Mouse (Mus musculus) stomach, embryonic 16.5 days (tissue): ENCODE data around the gene Aoc3. TPM values are rescaled to one million over a fixed set of nuclear protein-coding genes. Genes with fewer than 3 reads are reported as not detected.
"Not testable (repeated sequence)": the region's sequence is repeated elsewhere in the genome, so short reads cannot be mapped to it uniquely, and the experiment has no call there.

Experiments
- ATAC-seq: fragments of 200-750 bp; cut with Nextera tagmentation; 2 replicates; pipeline ENCODE4 v1.8.0; 2017; ENCODE audit warnings: moderate number of reproducible peaks, moderate TSS enrichment; ENCODE audit not compliant: insufficient read depth, low FRiP score
- H3K27ac ChIP-seq: fragments of 300-500 bp; sonication (generic); 2 replicates; pipeline ENCODE4 v1.5.1; 2014; ENCODE audit warnings: low read length
- H3K27me3 ChIP-seq: fragments of 300-500 bp; sonication (generic); 2 replicates; pipeline ENCODE4 v1.6.1; 2014; ENCODE audit warnings: low read length, control low read depth, mixed read lengths; ENCODE audit not compliant: control insufficient read depth, insufficient read depth
- H3K36me3 ChIP-seq: fragments of 300-500 bp; sonication (generic); 2 replicates; pipeline ENCODE4 v1.6.1; 2014; ENCODE audit warnings: low read length; ENCODE audit not compliant: control insufficient read depth, insufficient read depth
- H3K4me1 ChIP-seq: fragments of 300-500 bp; sonication (generic); 2 replicates; pipeline ENCODE4 v1.6.1; 2014; ENCODE audit warnings: low read length, control low read depth, mixed read lengths; ENCODE audit not compliant: control insufficient read depth, insufficient read depth
- H3K4me2 ChIP-seq: fragments of 300-500 bp; sonication (generic); 2 replicates; pipeline ENCODE4 v1.6.1; 2014; ENCODE audit warnings: low read depth, low read length, mixed read lengths
- H3K4me3 ChIP-seq: fragments of 300-500 bp; sonication (generic); replicated peaks from 2 replicates; pipeline ENCODE4 v1.5.1; 2014; ENCODE audit warnings: mild to moderate bottlenecking, low read length
- H3K9ac ChIP-seq: fragments of 300-500 bp; sonication (generic); 2 replicates; pipeline ENCODE4 v1.6.1; 2014; ENCODE audit warnings: low read length
- H3K9me3 ChIP-seq: fragments of 300-500 bp; sonication (generic); replicated peaks from 2 replicates; pipeline ENCODE4 v1.6.1; 2016; ENCODE audit warnings: low read length, control low read depth; ENCODE audit not compliant: control insufficient read depth
- WGBS: fragments of 180-500 bp; shearing (Covaris S2); extraction: QIAGEN DNeasy Blood & Tissue Kit; methylation state at CpG from one replicate; pipeline ENCODE4 v1.1.7; 2014; 5-methylcytosine and 5-hydroxymethylcytosine counted together
- microRNA-seq: library from miRNA; unstranded; fragments of <30 nt; microRNA quantifications from one replicate; pipeline ENCODE4, GENCODE M21; 2016
- polyA plus RNA-seq: library from polyadenylated mRNA; unstranded; fragments of >200 nt; fragmentation: Nextera tagmentation; extraction: Ambion mirVana; gene quantifications from 2 replicates; pipeline ENCODE4 v1.2.1, GENCODE M21; 2015

The Aoc3 gene
- polyA plus RNA-seq, 1 experiment from 2014 or later: 3.5 TPM

GRCm38 (mm10) chr11:101378196-101378595 is 47.8 kb downstream of the Aoc3 start:
- not testable (repeated sequence) for H3K9me3 ChIP-seq, H3K36me3 ChIP-seq, H3K27me3 ChIP-seq, H3K9ac ChIP-seq, H3K4me3 ChIP-seq, ATAC-seq, H3K4me1 ChIP-seq, H3K4me2 ChIP-seq, H3K27ac ChIP-seq
- WGBS: 91% methylated on average over 8 of the region's 8 CpGs

DNA sequence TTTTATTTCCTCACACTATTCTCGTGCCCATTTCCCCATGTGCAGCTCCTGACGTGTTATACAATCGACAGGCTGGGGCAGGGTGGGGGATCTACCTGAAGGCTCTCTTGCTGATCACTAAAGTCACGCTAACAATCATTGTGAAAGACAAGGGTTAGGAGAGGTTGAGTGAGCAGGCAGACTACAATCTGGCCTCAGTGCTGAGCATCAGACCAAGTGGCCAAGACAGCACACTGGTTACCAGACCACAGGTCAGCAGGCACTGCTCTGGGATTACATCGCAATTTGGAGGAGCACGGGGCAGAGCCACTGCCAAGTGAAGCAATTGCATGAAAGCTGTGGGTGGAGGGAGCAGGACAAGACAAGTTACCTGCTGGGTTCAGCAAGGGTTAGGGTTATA is 48.5 kb downstream of the Aoc3 start:
- no peaks in the 10 kb centered on the region for H3K27me3 ChIP-seq
- H3K9me3 ChIP-seq: no peaks in the 10 kb centered on the region
- ATAC-seq: no peak
- H3K4me3 ChIP-seq: no peak overlapping the region
- 74% methylated on average over 6 of the region's 6 CpGs for WGBS
- H3K4me1 ChIP-seq: no peaks in the 10 kb centered on the region
- no peak overlapping the region for H3K4me2 ChIP-seq
- no peak overlapping the region for H3K27ac ChIP-seq
- no peaks in the 10 kb centered on the region for H3K36me3 ChIP-seq
- H3K9ac ChIP-seq: no peak overlapping the region

GRCm38 (mm10) chr11:101381817-101382216 is 51.4 kb downstream of the Aoc3 start:
- no peak overlapping the region for H3K4me2 ChIP-seq
- H3K4me3 ChIP-seq: no peak overlapping the region
- no peak for ATAC-seq
- no peaks in the 10 kb centered on the region for H3K36me3 ChIP-seq
- WGBS: 27% methylated on average over 4 of the region's 4 CpGs
- no peaks in the 10 kb centered on the region for H3K4me1 ChIP-seq
- no peaks in the 10 kb centered on the region for H3K27me3 ChIP-seq
- H3K9me3 ChIP-seq: no peaks in the 10 kb centered on the region
- H3K9ac ChIP-seq: no peak overlapping the region
- H3K27ac ChIP-seq: no peak overlapping the region

Small RNA genes within 50 kb of the gene (microRNA-seq; reads per million reads assigned to microRNA genes)
- gene Gm25593: not detected

Other genes with a start within 250 kb of the Aoc3 start
- 38.9 and 41.8 TPM in 2 replicates for gene Coasy, start 248.0 kb upstream of the Aoc3 start, polyA plus RNA-seq
- 57.4 and 60.5 TPM in 2 replicates for gene Mlx, start 243.3 kb upstream of the Aoc3 start, polyA plus RNA-seq
- 21.4 and 23.4 TPM in 2 replicates for gene Psmc3ip, start 235.2 kb upstream of the Aoc3 start, polyA plus RNA-seq
- gene Retreg3, start 210.7 kb upstream of the Aoc3 start, polyA plus RNA-seq: 18.7 and 20.1 TPM in 2 replicates
- gene Tubg1, start 210.7 kb upstream of the Aoc3 start, polyA plus RNA-seq: 63.0 and 63.5 TPM in 2 replicates
- gene Tubg2, start 174.7 kb upstream of the Aoc3 start, polyA plus RNA-seq: 3.9 and 4.6 TPM in 2 replicates
- gene Cntnap1, start 160.1 kb upstream of the Aoc3 start, polyA plus RNA-seq: 2.3 and 2.6 TPM in 2 replicates
- 17.6 and 18.7 TPM in 2 replicates for gene Plekhh3, start 159.3 kb upstream of the Aoc3 start, polyA plus RNA-seq
- 0.26 and 0.43 TPM in 2 replicates for gene Ccr10, start 155.2 kb upstream of the Aoc3 start, polyA plus RNA-seq
- gene Ezh1, start 104.1 kb upstream of the Aoc3 start, polyA plus RNA-seq: 18.5 and 21.8 TPM in 2 replicates
- gene Ramp2, start 84.6 kb upstream of the Aoc3 start, polyA plus RNA-seq: 95.8 and 106 TPM in 2 replicates
- 133 and 141 TPM in 2 replicates for gene Vps25, start 76.9 kb upstream of the Aoc3 start, polyA plus RNA-seq
- 23.5 and 28.0 TPM in 2 replicates for gene Wnk4, start 70.0 kb upstream of the Aoc3 start, polyA plus RNA-seq
- gene Cntd1, start 51.6 kb upstream of the Aoc3 start, polyA plus RNA-seq: 0.70 and 1.2 TPM in 2 replicates
- gene Coa3, start 51.5 kb upstream of the Aoc3 start, polyA plus RNA-seq: 194 and 197 TPM in 2 replicates
- gene Becn1, start 28.3 kb upstream of the Aoc3 start, polyA plus RNA-seq: 143 and 147 TPM in 2 replicates
- gene Psme3, start 14.4 kb upstream of the Aoc3 start, polyA plus RNA-seq: 98.2 and 107 TPM in 2 replicates
- 0.97 and 1.4 TPM in 2 replicates for gene Aoc2, start 5.5 kb upstream of the Aoc3 start, polyA plus RNA-seq
- 0.09 and 0.15 TPM in 2 replicates for gene G6pc, start 37.0 kb downstream of the Aoc3 start, polyA plus RNA-seq
- gene Aarsd1, start 87.0 kb downstream of the Aoc3 start, polyA plus RNA-seq: 57.6 and 58.0 TPM in 2 replicates
- gene Gm27029, start 94.2 kb downstream of the Aoc3 start, polyA plus RNA-seq: 7.5 and 10.8 TPM in 2 replicates
- 17.6 and 19.0 TPM in 2 replicates for gene Rundc1, start 94.5 kb downstream of the Aoc3 start, polyA plus RNA-seq
- gene Ptges3l, start 94.7 kb downstream of the Aoc3 start, polyA plus RNA-seq: 16.3 and 26.9 TPM in 2 replicates
- 241 and 276 TPM in 2 replicates for gene Rpl27, start 111.7 kb downstream of the Aoc3 start, polyA plus RNA-seq
- gene Ifi35, start 117.8 kb downstream of the Aoc3 start, polyA plus RNA-seq: 26.3 and 26.8 TPM in 2 replicates
- gene Rnd2, start 134.4 kb downstream of the Aoc3 start, polyA plus RNA-seq: 10.7 and 11.9 TPM in 2 replicates
- gene Vat1, start 135.6 kb downstream of the Aoc3 start, polyA plus RNA-seq: 67.1 and 73.8 TPM in 2 replicates
- 8.3 and 9.2 TPM in 2 replicates for gene Brca1, start 221.3 kb downstream of the Aoc3 start, polyA plus RNA-seq
- 68.7 and 78.4 TPM in 2 replicates for gene Nbr1, start 221.5 kb downstream of the Aoc3 start, polyA plus RNA-seq